Mouse (Mus musculus) forebrain, embryonic 15.5 days (tissue): ENCODE measurements at regions not wholly inside any gene's neighbourhood (a gene's known extent, or its start where the extent isn't known, plus 50 kb on each side); places are given as distances from the start of the nearest gene placed in this dataset.

ENCODE experiments used
- ATAC-seq: fragments of 200-750 bp; cut with Nextera tagmentation; replicated peaks from 2 replicates; pipeline ENCODE4 v1.8.0; 2017; ENCODE audit warnings: mild to moderate bottlenecking, moderate TSS enrichment, moderate library complexity
- H3K27ac ChIP-seq: fragments of 300-500 bp; sonication (generic); replicated peaks from 2 replicates; pipeline ENCODE4 v1.5.1; 2015; ENCODE audit warnings: mild to moderate bottlenecking, inconsistent platforms
- H3K27me3 ChIP-seq: fragments of 300-500 bp; sonication (generic); 2 replicates; pipeline ENCODE4 v1.6.1; 2015; ENCODE audit warnings: inconsistent platforms
- H3K36me3 ChIP-seq: fragments of 300-500 bp; sonication (generic); 2 replicates; pipeline ENCODE4 v1.6.1; 2015; ENCODE audit warnings: mild to moderate bottlenecking, inconsistent platforms
- H3K4me1 ChIP-seq: fragments of 300-500 bp; sonication (generic); 2 replicates; pipeline ENCODE4 v1.6.1; 2015; ENCODE audit warnings: inconsistent platforms
- H3K4me2 ChIP-seq: fragments of 300-500 bp; sonication (generic); replicated peaks from 2 replicates; pipeline ENCODE4 v1.6.1; 2015; ENCODE audit warnings: mild to moderate bottlenecking, inconsistent platforms
- H3K4me3 ChIP-seq: fragments of 300-500 bp; sonication (generic); 2 replicates; pipeline ENCODE4 v1.5.1; 2015; ENCODE audit warnings: mild to moderate bottlenecking, inconsistent platforms
- H3K9ac ChIP-seq: fragments of 300-500 bp; sonication (generic); replicated peaks from 2 replicates; pipeline ENCODE4 v1.6.1; 2015; ENCODE audit warnings: mild to moderate bottlenecking, inconsistent platforms
- H3K9me3 ChIP-seq: fragments of 300-500 bp; sonication (generic); 2 replicates; pipeline ENCODE4 v1.6.1; 2016; ENCODE audit warnings: inconsistent platforms
- WGBS: fragments of 180-500 bp; shearing (Covaris S2); methylation state at CpG from one replicate; pipeline ENCODE4 v1.1.7; 2015; ENCODE audit warnings: mixed read lengths; 5-methylcytosine and 5-hydroxymethylcytosine counted together

- peak; percentile 83 for ATAC-seq
- H3K9me3 ChIP-seq, result no peaks in the 10 kb centered on the region
- no peak overlapping the region for H3K9ac ChIP-seq
- no peaks in the 10 kb centered on the region for H3K36me3 ChIP-seq
- H3K27ac ChIP-seq, result no peak overlapping the region
- WGBS, result 33% methylated on average over 4 of the region's 4 CpGs
- H3K4me3 ChIP-seq, result no peak overlapping the region
- H3K4me1 ChIP-seq, result peaks cover 11% of the 10 kb centered on the region; the same call in 1 of the 2 replicates
- no peaks in the 10 kb centered on the region for H3K27me3 ChIP-seq
- no peak overlapping the region for H3K4me2 ChIP-seq
These were observed 303.2 kb downstream of the Olfm3 start for GRCm38 (mm10) chr3:115207072-115207471.

DNA sequence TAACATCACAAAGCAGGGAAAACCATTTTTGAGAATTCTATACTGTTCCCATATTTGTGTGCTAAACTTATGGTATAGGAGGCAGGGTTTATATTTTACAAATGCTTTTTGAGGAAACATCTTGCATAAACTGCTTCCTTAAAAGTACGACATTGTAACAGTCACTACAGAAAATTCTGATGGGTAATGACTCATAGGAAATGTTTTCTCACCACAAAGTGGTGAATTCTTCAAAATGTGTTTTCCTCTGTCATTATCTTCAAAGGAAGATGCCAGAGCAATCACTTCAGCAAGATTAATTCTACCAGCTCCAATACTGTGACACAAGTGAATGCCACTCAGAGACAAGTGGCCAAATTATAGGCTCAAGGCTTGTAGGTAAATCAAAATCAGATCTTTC lies 308.0 kb downstream of the Olfm3 start:
- Histone ChIP-seq H3K4me3 (no peak overlapping the region), H3K27me3 (no peaks in the 10 kb centered on the region), H3K4me2 (no peak overlapping the region), H3K36me3 (no peaks in the 10 kb centered on the region), H3K4me1 (peaks cover 4% of the 10 kb centered on the region; the same call in 1 of the 2 replicates), H3K9me3 (no peaks in the 10 kb centered on the region), H3K9ac (no peak overlapping the region), H3K27ac (no peak overlapping the region)
- no peak for ATAC-seq
- WGBS, result 74% methylated on average over 1 of the region's 1 CpGs

GRCm38 (mm10) chr3:115213477-115213876 lies 309.6 kb downstream of the Olfm3 start:
- ATAC-seq, result no peak
- no peaks in the 10 kb centered on the region for H3K4me1 ChIP-seq
- 53% methylated on average over 2 of the region's 2 CpGs for WGBS

GRCm38 (mm10) chr3:115240497-115240896 lies 336.6 kb downstream of the Olfm3 start:
- 41% methylated on average over 2 of the region's 2 CpGs for WGBS
- no peak for ATAC-seq

More at GRCm38 (mm10) chr3:115213477-115213876, 309.6 kb downstream of the Olfm3 start:
- Histone ChIP-seq H3K4me2 (no peak overlapping the region), H3K27ac (no peak overlapping the region), H3K27me3 (no peaks in the 10 kb centered on the region), H3K4me3 (no peak overlapping the region), H3K9ac (no peak overlapping the region), H3K9me3 (no peaks in the 10 kb centered on the region), H3K36me3 (no peaks in the 10 kb centered on the region)

GRCm38 (mm10) chr3:115252618-115253379 lies 348.9 kb downstream of the Olfm3 start:
- H3K27me3 ChIP-seq, result no peaks in the 10 kb centered on the region
- no peak overlapping the region for H3K4me2 ChIP-seq
- H3K27ac ChIP-seq, result no peak overlapping the region
- H3K9me3 ChIP-seq, result no peaks in the 10 kb centered on the region
- ATAC-seq, result peak; percentile 84
- H3K36me3 ChIP-seq, result no peaks in the 10 kb centered on the region
- no peak overlapping the region for H3K4me3 ChIP-seq
- H3K9ac ChIP-seq, result no peak overlapping the region
- peaks cover 5% of the 10 kb centered on the region; the same call in 1 of the 2 replicates for H3K4me1 ChIP-seq
- 60% methylated on average over 8 of the region's 8 CpGs for WGBS

More at GRCm38 (mm10) chr3:115240497-115240896, 336.6 kb downstream of the Olfm3 start:
- no peak overlapping the region for H3K4me2 ChIP-seq
- no peaks in the 10 kb centered on the region for H3K9me3 ChIP-seq
- H3K27ac ChIP-seq, result no peak overlapping the region
- H3K4me1 ChIP-seq, result no peaks in the 10 kb centered on the region
- H3K4me3 ChIP-seq, result no peak overlapping the region
- H3K36me3 ChIP-seq, result no peaks in the 10 kb centered on the region
- H3K9ac ChIP-seq, result no peak overlapping the region
- no peaks in the 10 kb centered on the region for H3K27me3 ChIP-seq

GRCm38 (mm10) chr3:115276207-115276606 lies 372.3 kb downstream of the Olfm3 start:
- H3K27ac ChIP-seq, result no peak overlapping the region
- H3K4me1 ChIP-seq, result no peaks in the 10 kb centered on the region
- H3K4me3 ChIP-seq, result no peak overlapping the region
- ATAC-seq, result no peak
- H3K4me2 ChIP-seq, result no peak overlapping the region
- 84% methylated on average over 3 of the region's 3 CpGs for WGBS
- H3K27me3 ChIP-seq, result no peaks in the 10 kb centered on the region
- H3K9ac ChIP-seq, result no peak overlapping the region
- no peaks in the 10 kb centered on the region for H3K9me3 ChIP-seq
- no peaks in the 10 kb centered on the region for H3K36me3 ChIP-seq

DNA sequence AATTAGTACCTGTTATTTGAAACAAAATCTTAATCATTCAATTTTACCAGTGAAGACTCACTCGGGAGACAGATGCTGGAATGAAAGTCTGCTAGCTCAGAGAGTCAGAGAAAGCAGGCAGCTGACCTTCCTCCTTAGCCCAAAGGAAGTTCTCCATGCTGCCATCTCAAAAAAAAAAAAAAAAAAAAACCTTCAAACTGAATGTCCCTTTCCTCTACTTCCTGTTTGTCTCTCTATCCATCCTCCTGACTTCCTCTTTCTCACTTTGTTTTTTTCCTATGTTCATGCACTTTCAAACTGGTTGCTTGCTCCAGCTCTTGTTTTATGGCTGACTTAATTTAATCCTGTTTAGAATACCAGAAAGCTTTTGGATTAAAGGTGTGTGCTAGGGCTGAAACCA lies 377.4 kb downstream of the Olfm3 start:
- Histone ChIP-seq H3K4me3 (no peak overlapping the region), H3K36me3 (no peaks in the 10 kb centered on the region), H3K9me3 (no peaks in the 10 kb centered on the region), H3K4me1 (no peaks in the 10 kb centered on the region), H3K27me3 (no peaks in the 10 kb centered on the region), H3K4me2 (no peak overlapping the region), H3K9ac (no peak overlapping the region), H3K27ac (no peak overlapping the region)
- 91% methylated on average over 1 of the region's 1 CpGs for WGBS
- no peak for ATAC-seq

GRCm38 (mm10) chr3:115284487-115284886 lies 380.6 kb downstream of the Olfm3 start:
- Histone ChIP-seq H3K4me2 (no peak overlapping the region), H3K27ac (no peak overlapping the region), H3K27me3 (no peaks in the 10 kb centered on the region), H3K36me3 (no peaks in the 10 kb centered on the region), H3K9me3 (no peaks in the 10 kb centered on the region), H3K9ac (no peak overlapping the region), H3K4me3 (no peak overlapping the region), H3K4me1 (no peaks in the 10 kb centered on the region)
- WGBS, result 77% methylated on average over 2 of the region's 2 CpGs
- ATAC-seq, result no peak
